Mouse (Mus musculus) heart, embryonic 10.5 days (tissue): ENCODE measurements at regions not wholly inside any gene's neighbourhood (a gene's known extent, or its start where the extent isn't known, plus 50 kb on each side); places are given as distances from the start of the nearest gene placed in this dataset.

Experiments
- DNase-seq: peaks from one replicate; pipeline ENCODE4 v3.0.0-alpha.2; 2017; ENCODE audit warnings: low spot score
- H3K27ac ChIP-seq: fragments of 300-500 bp; sonication (generic); 2 replicates; pipeline ENCODE4 v1.5.1; 2016; ENCODE audit warnings: mild to moderate bottlenecking
- H3K27me3 ChIP-seq: fragments of 300-500 bp; sonication (generic); 2 replicates; pipeline ENCODE4 v1.6.1; 2016; ENCODE audit warnings: mild to moderate bottlenecking; ENCODE audit not compliant: poor library complexity, insufficient read depth, severe bottlenecking
- H3K36me3 ChIP-seq: fragments of 300-500 bp; sonication (generic); 2 replicates; pipeline ENCODE4 v1.6.1; 2016; ENCODE audit warnings: mild to moderate bottlenecking, moderate library complexity
- H3K4me1 ChIP-seq: fragments of 300-500 bp; sonication (generic); 2 replicates; pipeline ENCODE4 v1.6.1; 2016; ENCODE audit warnings: mild to moderate bottlenecking
- H3K4me3 ChIP-seq: fragments of 300-500 bp; sonication (generic); 2 replicates; pipeline ENCODE4 v1.5.1; 2016; ENCODE audit warnings: mild to moderate bottlenecking, moderate library complexity
- H3K9me3 ChIP-seq: fragments of 300-500 bp; sonication (generic); 2 replicates; pipeline ENCODE4 v1.6.1; 2016; ENCODE audit warnings: mild to moderate bottlenecking, moderate library complexity
- WGBS: fragments of 180-500 bp; shearing (Covaris S2); methylation state at CpG from one replicate; pipeline ENCODE4 v1.1.7; 2016; 5-methylcytosine and 5-hydroxymethylcytosine counted together

DNA sequence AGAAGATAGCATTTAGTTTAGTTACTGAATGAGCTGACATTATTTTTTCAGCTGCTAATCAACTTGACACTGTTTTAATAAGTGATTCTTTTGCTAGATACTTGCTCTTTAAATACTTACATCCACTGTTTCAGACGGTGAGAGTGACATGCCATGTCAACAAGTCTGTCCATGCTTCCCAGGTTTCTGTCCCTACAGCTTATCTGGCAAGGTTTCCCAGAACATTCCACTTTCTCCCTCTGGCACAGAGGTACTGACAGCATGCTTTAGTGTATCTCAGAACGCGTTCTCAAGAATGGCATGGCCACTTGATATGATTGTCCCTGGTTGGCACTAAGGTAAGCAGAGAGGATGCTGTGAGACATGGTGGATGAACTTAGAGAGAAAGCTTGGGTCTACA is 154.1 kb downstream of the Htr1b start:
- no peaks in the 10 kb centered on the region for H3K9me3 ChIP-seq
- WGBS, result 17% methylated on average over 3 of the region's 3 CpGs

More for the DNA sequence above, 154.1 kb downstream of the Htr1b start:
- Histone ChIP-seq H3K36me3 (no peaks in the 10 kb centered on the region), H3K4me1 (no peaks in the 10 kb centered on the region), H3K27ac (no peak overlapping the region), H3K4me3 (no peak overlapping the region), H3K27me3 (no peaks in the 10 kb centered on the region; the same call in 1 of the 2 replicates)
- peak; percentile 82 for DNase-seq
